Mouse (Mus musculus): ENCODE measurements around the gene Prune2. TPM values are rescaled to one million over a fixed set of nuclear protein-coding genes. Genes with fewer than 3 reads are reported as not detected.

Prune2 gene
- total RNA-seq, 2 experiments from 2014 or later: not detected

DNA sequence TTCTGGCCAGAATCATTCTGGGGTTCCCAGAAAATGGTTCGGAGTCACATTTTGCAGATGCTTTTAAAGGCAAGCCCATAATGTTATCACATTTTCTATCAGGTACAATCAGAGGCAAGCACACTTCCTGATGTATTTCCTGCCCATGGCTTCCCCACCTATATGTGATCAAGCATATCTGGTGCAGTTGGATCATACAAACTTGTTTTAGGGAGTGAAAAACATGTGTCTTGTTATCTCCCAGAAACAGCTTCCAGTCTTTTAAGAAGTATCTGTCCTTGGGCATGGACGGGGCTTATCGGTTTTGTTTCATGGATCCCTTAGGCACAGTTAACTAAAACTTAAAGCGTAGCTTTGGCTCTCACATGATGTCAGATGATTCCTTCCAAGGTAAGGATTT lies 36.2 kb downstream of the Prune2 start:
- ATAC-seq (replicated peaks; ENCODE audit: low FRiP score, low TSS enrichment, poor library complexity, severe bottlenecking): peak; percentile 87

DNA sequence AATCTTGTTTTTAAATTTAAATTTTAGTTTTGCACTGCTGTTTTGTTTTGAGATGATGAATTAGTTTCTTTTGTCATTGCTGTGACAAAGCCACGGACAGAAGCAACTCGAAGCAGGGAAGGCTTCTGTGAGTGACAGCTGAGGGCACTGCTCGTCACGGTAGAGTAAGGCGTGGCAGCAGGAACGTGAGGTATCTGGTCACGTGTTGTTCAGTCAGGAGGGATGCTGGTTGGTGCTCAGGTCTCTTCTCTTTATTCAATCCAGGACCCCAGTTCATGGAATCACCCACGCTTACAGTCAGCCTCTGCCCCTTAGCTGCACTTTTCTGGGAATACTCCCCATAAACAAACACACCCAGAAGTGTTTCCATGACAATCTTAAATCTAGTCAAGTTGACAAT lies 38.3 kb downstream of the Prune2 start:
- no peak for ATAC-seq (replicated peaks; ENCODE audit: low FRiP score, low TSS enrichment, poor library complexity, severe bottlenecking)

GRCm38 (mm10) chr19:16997915-16998314 lies 42.0 kb downstream of the Prune2 start:
- ATAC-seq (replicated peaks; ENCODE audit: low FRiP score, low TSS enrichment, poor library complexity, severe bottlenecking): no peak

DNA sequence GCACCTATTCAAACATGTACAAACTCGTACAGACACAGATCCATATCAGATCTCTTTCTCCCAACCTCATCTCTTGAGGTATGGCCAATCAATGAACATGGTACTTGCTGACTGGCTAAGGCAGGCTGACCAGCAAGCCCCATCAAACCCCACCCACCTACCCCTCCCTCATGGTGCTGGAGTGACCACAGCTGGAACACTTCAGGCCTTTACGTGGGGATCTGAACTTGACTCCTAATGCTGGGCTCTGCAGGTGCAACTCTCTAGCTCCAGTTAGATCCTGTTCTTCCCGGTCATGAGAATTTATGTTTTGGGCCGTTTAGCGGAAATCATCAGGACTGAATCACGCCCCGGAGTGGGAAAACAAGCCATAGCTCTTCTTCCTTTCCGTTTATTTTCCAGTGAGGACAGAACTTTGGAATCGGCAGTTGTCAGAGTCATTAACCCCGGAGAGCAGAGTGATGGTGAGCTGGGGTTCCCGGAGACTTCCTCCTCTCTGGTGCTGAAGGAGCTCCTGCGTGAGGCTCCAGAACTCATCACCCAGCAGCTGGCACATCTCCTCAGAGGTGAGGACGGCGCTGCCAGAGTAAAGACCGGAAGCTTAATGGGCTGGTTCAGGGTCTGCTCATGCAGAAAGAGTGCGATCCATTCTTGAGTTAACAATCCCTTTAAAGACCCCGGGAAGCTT lies 50.4 kb downstream of the Prune2 start:
- ATAC-seq (replicated peaks; ENCODE audit: low FRiP score, low TSS enrichment, poor library complexity, severe bottlenecking): no peak

DNA sequence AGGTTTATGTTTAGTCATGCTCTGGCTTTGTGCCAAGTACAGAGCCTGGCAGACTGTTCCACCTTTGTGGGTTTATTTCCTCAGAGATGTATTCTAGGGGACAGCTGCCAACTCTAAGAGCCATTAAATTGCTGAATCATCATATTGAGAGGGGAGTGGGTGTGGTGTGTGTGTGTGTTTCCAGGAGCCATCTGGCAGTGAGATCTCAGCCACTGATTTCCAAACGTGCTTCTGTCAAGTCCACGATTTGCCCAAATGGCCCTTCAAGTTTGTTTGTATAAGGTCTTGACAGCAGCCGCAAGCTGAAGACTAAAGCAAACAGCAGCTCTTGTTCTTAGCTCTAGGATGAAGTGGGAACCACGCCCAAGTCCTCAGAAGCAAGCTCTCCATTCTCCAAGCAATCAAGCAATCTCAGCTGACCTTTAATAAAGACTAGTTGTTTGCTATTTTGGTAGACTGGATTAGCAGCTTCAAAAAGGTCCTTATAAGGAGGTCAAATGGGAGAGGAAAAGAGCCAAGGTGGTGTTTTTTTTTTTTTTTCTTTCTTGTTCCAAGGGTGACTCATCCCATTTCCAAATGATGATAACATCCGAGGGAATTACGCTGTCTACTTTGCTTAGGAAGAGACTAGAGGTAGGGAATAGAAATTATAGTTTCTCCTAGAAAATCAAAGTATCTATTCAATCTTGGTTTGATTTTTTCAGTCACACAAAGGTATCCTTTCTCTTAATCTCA lies 55.5 kb downstream of the Prune2 start:
- peak; percentile 73 for ATAC-seq (replicated peaks; ENCODE audit: low FRiP score, low TSS enrichment, poor library complexity, severe bottlenecking)

DNA sequence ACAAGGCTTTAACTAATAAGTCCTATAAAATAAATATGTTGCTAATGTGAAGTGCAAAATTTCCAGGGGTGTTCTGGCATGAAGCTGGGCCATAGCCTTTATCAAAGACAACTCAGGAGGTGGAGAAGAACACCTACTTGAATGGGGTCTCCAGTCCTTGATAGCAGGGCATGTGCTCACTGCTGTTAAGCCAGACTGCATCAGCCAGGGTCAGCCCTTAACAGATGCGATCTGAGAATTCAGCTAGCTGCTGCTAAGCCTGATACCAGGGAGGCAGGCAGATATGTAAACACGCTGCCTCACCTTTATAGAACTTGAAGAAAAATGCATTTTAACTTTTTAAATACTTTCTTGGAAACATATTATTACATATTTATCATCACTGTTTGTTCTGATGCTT lies 57.2 kb downstream of the Prune2 start:
- 0 out of 2 replicates have a peak, but pooled peaks have one; percentile 38 for ATAC-seq (replicated peaks; ENCODE audit: low FRiP score, low TSS enrichment, poor library complexity, severe bottlenecking)

- ATAC-seq (replicated peaks; ENCODE audit: low FRiP score, low TSS enrichment, poor library complexity, severe bottlenecking): peak; percentile 59
Observed at GRCm38 (mm10) chr19:17014337-17015124, 58.6 kb downstream of the Prune2 start.

DNA sequence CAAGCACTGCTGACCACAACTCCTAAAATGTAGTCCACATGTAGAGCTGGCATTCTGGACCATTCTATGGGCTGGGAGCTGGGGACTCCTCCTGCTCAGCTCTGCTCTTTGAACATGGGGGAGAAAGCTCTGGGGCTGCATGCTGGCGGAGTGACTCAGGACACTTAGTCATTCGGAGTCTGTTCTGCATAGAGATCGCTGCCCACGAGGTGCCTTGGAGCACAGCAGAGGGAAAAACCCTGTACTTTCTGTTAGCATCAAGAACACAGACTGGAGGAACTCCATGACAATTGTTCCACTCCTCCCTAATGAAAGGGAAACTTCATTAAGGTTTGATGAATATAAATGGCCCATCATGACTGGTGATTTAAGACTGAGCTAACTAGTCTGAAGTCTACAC lies 68.8 kb downstream of the Prune2 start:
- ATAC-seq (replicated peaks; ENCODE audit: low FRiP score, low TSS enrichment, poor library complexity, severe bottlenecking): no peak

DNA sequence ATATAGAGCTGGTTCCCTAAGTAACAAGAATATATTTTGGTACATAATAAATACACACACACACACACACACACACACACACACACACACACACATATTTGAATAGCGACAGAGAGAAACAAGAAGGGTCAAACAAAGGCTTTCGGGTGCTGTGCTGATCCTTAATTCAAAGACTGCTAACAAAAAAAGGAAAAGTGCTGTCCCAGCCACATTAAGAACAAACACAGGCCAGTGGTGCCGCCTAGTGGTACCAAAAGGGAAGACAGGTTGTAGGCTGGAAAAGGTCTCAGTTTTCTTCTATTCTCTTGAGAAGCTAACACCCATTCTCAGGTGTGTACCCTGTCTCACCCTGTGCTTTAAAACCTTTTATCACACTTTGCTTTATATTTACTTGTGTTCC lies 74.4 kb downstream of the Prune2 start:
- no peak; the same call in 1 of the 2 replicates for ATAC-seq (replicated peaks; ENCODE audit: low FRiP score, low TSS enrichment, poor library complexity, severe bottlenecking)

DNA sequence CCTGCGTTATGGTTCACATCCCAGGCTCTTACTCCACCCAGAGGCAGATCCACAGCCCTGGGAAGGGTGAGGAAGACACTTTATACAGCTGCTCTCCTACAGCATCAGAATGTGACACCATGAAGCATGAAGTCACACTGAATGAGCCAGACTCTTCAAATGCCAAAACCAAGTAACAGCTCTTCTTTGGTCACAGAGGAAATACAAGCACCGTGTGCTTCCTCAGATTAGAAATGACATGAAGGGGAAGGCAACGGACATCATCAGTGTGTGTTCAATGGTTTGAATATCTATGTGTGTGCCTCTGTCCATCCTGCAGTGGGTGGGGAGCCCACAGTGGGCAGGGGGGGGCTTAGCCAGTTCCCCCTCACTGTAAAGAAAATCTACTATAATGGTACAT lies 76.4 kb downstream of the Prune2 start:
- no peak for ATAC-seq (replicated peaks; ENCODE audit: low FRiP score, low TSS enrichment, poor library complexity, severe bottlenecking)

DNA sequence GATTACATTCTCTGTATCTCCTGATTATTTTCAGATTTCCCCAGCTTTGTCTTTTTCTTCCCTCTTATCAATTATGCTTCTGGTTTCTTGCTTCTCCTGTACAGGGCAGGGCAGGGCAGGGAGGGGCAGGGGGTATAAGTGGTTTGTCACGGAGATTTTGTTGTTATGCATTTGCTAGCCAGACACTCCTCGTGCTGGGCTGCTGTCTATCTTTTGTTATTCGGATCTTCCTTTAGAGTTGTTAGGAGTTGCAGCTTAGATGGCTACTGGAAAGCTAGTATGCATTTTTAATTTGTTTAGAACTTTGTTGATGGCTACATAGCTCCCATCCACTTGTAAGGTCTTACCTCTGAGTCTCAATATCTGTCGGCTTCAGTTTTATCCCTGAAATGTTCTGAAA lies 91.0 kb downstream of the Prune2 start:
- no peak for ATAC-seq (replicated peaks; ENCODE audit: low FRiP score, low TSS enrichment, poor library complexity, severe bottlenecking)

GRCm38 (mm10) chr19:17055892-17056291 lies 100.0 kb downstream of the Prune2 start:
- ATAC-seq (replicated peaks; ENCODE audit: low FRiP score, low TSS enrichment, poor library complexity, severe bottlenecking): no peak

DNA sequence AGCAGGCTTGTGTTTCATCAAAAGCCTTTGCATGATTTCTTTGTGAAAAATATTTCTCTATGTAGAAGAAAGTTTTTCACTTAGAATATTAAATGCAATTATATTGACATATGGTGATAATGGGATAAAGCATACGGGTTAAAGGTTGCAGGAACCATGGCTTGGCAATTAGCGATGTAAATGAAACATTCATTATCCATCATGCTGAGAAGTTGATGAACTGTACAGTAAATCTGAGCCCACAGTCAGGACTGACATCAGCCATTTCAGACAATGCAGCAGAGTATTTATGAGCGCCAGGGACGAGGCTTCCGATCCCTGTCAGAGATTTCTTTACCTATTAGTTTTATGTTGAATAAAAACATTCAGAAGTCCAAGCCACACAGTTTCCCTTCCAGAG lies 104.2 kb downstream of the Prune2 start:
- no peak for ATAC-seq (replicated peaks; ENCODE audit: low FRiP score, low TSS enrichment, poor library complexity, severe bottlenecking)

GRCm38 (mm10) chr19:17064421-17064820 lies 108.5 kb downstream of the Prune2 start:
- no peak for ATAC-seq (replicated peaks; ENCODE audit: low FRiP score, low TSS enrichment, poor library complexity, severe bottlenecking)

DNA sequence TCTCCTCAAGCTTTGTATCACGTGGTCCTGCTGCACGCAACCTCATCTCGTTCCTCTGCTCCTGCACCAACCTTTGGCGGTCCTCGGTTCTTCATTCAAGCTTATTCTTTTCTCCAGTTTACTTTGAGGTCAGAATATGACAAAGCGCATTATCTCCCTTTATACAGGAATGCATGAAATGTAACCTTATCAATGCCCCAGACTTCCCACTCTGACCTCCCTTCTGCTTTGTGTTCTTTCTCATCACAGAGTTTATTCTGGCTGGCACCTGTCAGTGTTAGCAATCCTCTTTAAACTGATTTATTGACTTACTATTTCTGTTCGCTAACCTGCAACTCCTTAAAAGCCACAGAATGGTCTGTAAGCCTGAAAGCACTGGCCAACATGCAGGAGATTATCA lies 113.1 kb downstream of the Prune2 start:
- no peak for ATAC-seq (replicated peaks; ENCODE audit: low FRiP score, low TSS enrichment, poor library complexity, severe bottlenecking)

GRCm38 (mm10) chr19:17071205-17071604 lies 115.3 kb downstream of the Prune2 start:
- no peak for ATAC-seq (replicated peaks; ENCODE audit: low FRiP score, low TSS enrichment, poor library complexity, severe bottlenecking)

- no peak for ATAC-seq (replicated peaks; ENCODE audit: low FRiP score, low TSS enrichment, poor library complexity, severe bottlenecking)
Observed at GRCm38 (mm10) chr19:17072245-17072644, 116.3 kb downstream of the Prune2 start.

GRCm38 (mm10) chr19:17078643-17079316 lies 122.9 kb downstream of the Prune2 start:
- no peak for ATAC-seq (replicated peaks; ENCODE audit: low FRiP score, low TSS enrichment, poor library complexity, severe bottlenecking)

DNA sequence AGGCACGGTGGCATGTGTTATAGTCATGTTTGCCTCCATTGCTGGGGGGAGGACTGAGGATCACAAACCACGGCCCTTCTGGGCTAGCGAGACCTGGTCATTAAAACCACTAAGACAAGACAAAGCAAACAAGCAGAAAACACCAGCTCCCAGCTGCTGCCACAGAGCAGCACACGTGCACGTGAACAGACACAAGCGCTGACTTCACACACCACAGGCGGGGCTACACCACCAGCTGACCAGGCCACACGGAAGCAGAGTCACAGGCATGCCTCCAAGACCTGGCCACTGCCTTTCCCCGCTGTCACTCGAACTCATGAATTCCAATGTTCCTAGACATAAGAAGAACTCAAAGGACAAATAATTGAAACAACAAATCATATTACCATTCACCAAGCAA lies 125.5 kb downstream of the Prune2 start:
- no peak for ATAC-seq (replicated peaks; ENCODE audit: low FRiP score, low TSS enrichment, poor library complexity, severe bottlenecking)

GRCm38 (mm10) chr19:17094067-17094466 lies 138.1 kb downstream of the Prune2 start:
- ATAC-seq (replicated peaks; ENCODE audit: low FRiP score, low TSS enrichment, poor library complexity, severe bottlenecking): no peak
